ENCODE assay signal across 10 mouse cellular contexts in genomic region chr1:74205881-74206280, GRCm38 (mm10). TPM values are rescaled to one million over a fixed set of nuclear protein-coding genes. Genes with fewer than 3 reads are reported as not detected.
DNase-seq lines count a peak whose midpoint lies in the region; TF ChIP-seq lines count a peak whose summit lies in the region.
"Had no signal": no experiment of that assay in that cellular context is flagged by ENCODE, and none has a peak within 500 bp of the region (broad histone marks: within the 10 kb centered on the region; RNA-seq: fewer than 3 reads in every experiment).

No protein-coding gene starts in this region.

- peak overlapping the region; percentile 34; the same call in 1 of the 2 replicates for H3K4me3 ChIP-seq in gastrocnemius, adult 2 months
- H3K4me3 ChIP-seq in spleen, adult 2 months (ENCODE audit: extremely low read depth, insufficient read depth, insufficient read length): no peak overlapping the region

- intact Hi-C loops in gastrocnemius, adult 2 months (cut with DNase I): loop anchor here (2.0 to 5.0 kb wide), 4 partner anchors 76 to 246 kb away; partner anchors contain the start of genes Aamp and Pnkd
- intact Hi-C loops in gastrocnemius, postnatal 14 days (cut with DNase I; ENCODE audit: low total_unique reads): loop anchor here (5.0 to 10.0 kb wide), 2 partner anchors 159 to 246 kb away; partner anchors contain the start of gene Catip

- no peaks in the 10 kb centered on the region for H3K27me3 ChIP-seq in spleen, adult 2 months (ENCODE audit: control insufficient read depth, insufficient read depth, low read length)

- no peaks in the 10 kb centered on the region; the same call in 1 of the 2 replicates for H3K4me1 ChIP-seq in spleen, adult 2 months (ENCODE audit: control insufficient read depth, insufficient read depth, insufficient read length)

- H3K36me3 ChIP-seq in spleen, adult 2 months (ENCODE audit: control insufficient read depth, insufficient read depth, low read length): no peaks in the 10 kb centered on the region

- TF ChIP-seq CTCF in gastrocnemius, adult 2 months (IDR thresholded peaks at IDR 0.05): peak; percentile 85
- TF ChIP-seq CTCF in spleen, adult 2 months (IDR thresholded peaks at IDR 0.05; ENCODE audit: extremely low read depth, insufficient read depth, insufficient read length, insufficient replicate concordance): peak; percentile 34; the same call in 1 of the 2 replicates

- WGBS in spleen, adult 2 months: 43% methylated on average over 7 of the region's 7 CpGs

- no peak for DNase-seq in gastrocnemius, adult 2 months
- DNase-seq in gastrocnemius, adult 8-10 months (ENCODE audit: low spot score in 2 of 2): no peak
- DNase-seq in spleen, adult 2 months (ENCODE audit: low read depth in 1 of 2, low spot score in 2 of 2): peak in 1 of 2 experiments; percentile 35
- DNase-seq in spleen, adult 12 weeks (ENCODE audit: low spot score): no peak
- peak; percentile 42 to 57 for DNase-seq in cerebellum, postnatal 10 days
- peak; percentile 40 for DNase-seq in kidney, postnatal 14 days
- DNase-seq in retina, embryonic 14.5 days (ENCODE audit: low spot score): peak; percentile 73
- DNase-seq in gastrocnemius, postnatal 14 days: no peak

- TF ChIP-seq POLR2A in spleen, adult 2 months (IDR thresholded peaks at IDR 0.05; ENCODE audit: low read depth, low read length): no peak

- no peak overlapping the region for H3K27ac ChIP-seq in gastrocnemius, adult 2 months
- no peak overlapping the region for H3K27ac ChIP-seq in spleen, adult 2 months (ENCODE audit: insufficient read depth, low read length)

RNA-seq across cellular contexts. Expression of gene Cxcr1, which starts 11.4 kb away (rescaled TPM):
- total RNA-seq in gastrocnemius, adult 2 months (2021): not detected
- total RNA-seq in gastrocnemius, adult 8-10 months (2022): not detected
- 0.18 and 0.27 TPM in 2 replicates for polyA plus RNA-seq in spleen, adult 2 months (2012; rRNA removed)
- not detected for total RNA-seq in gastrocnemius, postnatal 14 days (2021)
- total RNA-seq: adrenal gland, adult 18-20 months; left cerebral cortex, adult 18-20 months had no signal

RNA-seq across cellular contexts. Expression of gene Arpc2, which starts 30.0 kb away (rescaled TPM):
- 10 to 100 TPM; 58.8 to 78.5 TPM for total RNA-seq in gastrocnemius, adult 2 months (2021)
- 10 to 100 TPM; 70.0 to 81.5 (median 72.2) TPM for total RNA-seq in gastrocnemius, adult 8-10 months (2022)
- polyA plus RNA-seq in spleen, adult 2 months (2012; rRNA removed): 186 and 302 TPM in 2 replicates
- total RNA-seq in gastrocnemius, postnatal 14 days (2021): 10 to 100 TPM; 75.2 to 85.6 TPM

RNA-seq across cellular contexts. Expression of gene Cxcr2, which starts 52.1 kb away (rescaled TPM):
- under 1 TPM in 1 of 2 experiments, not detected in 1; 0.10 TPM for total RNA-seq in gastrocnemius, adult 2 months (2021)
- not detected for total RNA-seq in gastrocnemius, adult 8-10 months (2022)
- 11.2 and 11.4 TPM in 2 replicates for polyA plus RNA-seq in spleen, adult 2 months (2012; rRNA removed)
- not detected for total RNA-seq in gastrocnemius, postnatal 14 days (2021)
- total RNA-seq: left cerebral cortex, adult 18-20 months had no signal

Comparison
In these comparisons a context has a peak if more than half of its experiments do, and no peak if none do; other contexts are left out.
1. DNase-seq: peak in cerebellum, postnatal 10 days (2 of 2), kidney, postnatal 14 days (single experiment) and retina, embryonic 14.5 days (single experiment); none in gastrocnemius, adult 2 months (single experiment), gastrocnemius, adult 8-10 months (0 of 2), spleen, adult 12 weeks (single experiment) and gastrocnemius, postnatal 14 days (single experiment).